Mouse (Mus musculus) lung, adult 2 months (tissue): ENCODE measurements around the gene Dtx3l. TPM values are rescaled to one million over a fixed set of nuclear protein-coding genes. Genes with fewer than 3 reads are reported as not detected.
"Not testable (repeated sequence)": the region's sequence is repeated elsewhere in the genome, so short reads cannot be mapped to it uniquely, and the experiment has no call there.

ENCODE experiments used
- DNase-seq: peaks from one replicate; pipeline ENCODE4 v3.0.0; 2022
- H3K4me1 ChIP-seq: fragments of 200-500 bp; 2 replicates; pipeline ENCODE4 v1.6.1; 2011; ENCODE audit warnings: low read length; ENCODE audit not compliant: control insufficient read depth, insufficient read depth
- H3K4me3 ChIP-seq: fragments of 200-500 bp; replicated peaks from 2 replicates; pipeline ENCODE3; 2011; ENCODE audit warnings: low read depth, mild to moderate bottlenecking, control low read depth, low read length; ENCODE audit errors: extremely low read depth
- CTCF ChIP-seq: fragments of 200-500 bp; IDR thresholded peaks from 2 replicates; pipeline ENCODE4 v1.5.1; 2011; ENCODE audit warnings: mild to moderate bottlenecking, low read length, control low read depth; ENCODE audit not compliant: insufficient read depth
- POLR2A ChIP-seq: fragments of 200-500 bp; IDR thresholded peaks from 2 replicates; pipeline ENCODE4 v1.6.1; 2011; ENCODE audit warnings: low read depth, mild to moderate bottlenecking, control low read depth, low read length, borderline replicate concordance; ENCODE audit errors: extremely low read depth
- WGBS: fragments of 180-500 bp; shearing (Covaris S2); methylation state at CpG from one replicate; pipeline ENCODE4 v1.1.7; 2018; 5-methylcytosine and 5-hydroxymethylcytosine counted together
- polyA plus RNA-seq: library from polyadenylated mRNA; depleted of rRNA; stranded (reverse); fragments of >200 nt; gene quantifications from 2 replicates; pipeline ENCODE4 v1.2.3, GENCODE M21; 2012

The Dtx3l gene
- polyA plus RNA-seq, 1 experiment: 7.8 TPM

GRCm38 (mm10) chr16:35968149-35968548 lies 29.2 kb upstream of the Dtx3l start:
- no peak for DNase-seq
- WGBS: 48% methylated on average over 2 of the region's 2 CpGs
- no peak for TF ChIP-seq CTCF
- no peak for TF ChIP-seq POLR2A

DNA sequence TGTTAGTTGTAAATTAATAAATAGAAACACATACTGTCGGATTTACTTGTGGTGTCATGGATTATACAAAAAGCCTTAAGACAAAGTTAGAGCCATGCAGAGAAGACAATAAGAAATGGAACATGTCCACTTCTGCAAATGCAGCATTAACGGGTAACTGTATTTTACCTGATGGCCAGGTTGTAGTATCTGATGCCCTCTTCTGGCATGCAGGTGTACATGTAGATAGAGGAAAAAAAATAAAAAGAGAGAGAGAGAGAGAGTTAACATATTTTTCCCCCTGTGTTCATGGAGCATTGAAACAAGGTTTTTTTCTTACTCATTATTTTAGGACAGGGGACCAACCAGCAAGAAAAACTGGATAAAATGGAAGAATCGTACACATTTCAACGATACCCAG lies 28.4 kb upstream of the Dtx3l start:
- no peak for DNase-seq
- Histone ChIP-seq H3K4me3 (no peak overlapping the region), H3K4me1 (no peaks in the 10 kb centered on the region)
- 89% methylated on average over 4 of the region's 4 CpGs for WGBS
- no peak for TF ChIP-seq POLR2A
- TF ChIP-seq CTCF: no peak

More at GRCm38 (mm10) chr16:35968149-35968548, 29.2 kb upstream of the Dtx3l start:
- H3K4me3 ChIP-seq: no peak overlapping the region
- no peaks in the 10 kb centered on the region for H3K4me1 ChIP-seq

DNA sequence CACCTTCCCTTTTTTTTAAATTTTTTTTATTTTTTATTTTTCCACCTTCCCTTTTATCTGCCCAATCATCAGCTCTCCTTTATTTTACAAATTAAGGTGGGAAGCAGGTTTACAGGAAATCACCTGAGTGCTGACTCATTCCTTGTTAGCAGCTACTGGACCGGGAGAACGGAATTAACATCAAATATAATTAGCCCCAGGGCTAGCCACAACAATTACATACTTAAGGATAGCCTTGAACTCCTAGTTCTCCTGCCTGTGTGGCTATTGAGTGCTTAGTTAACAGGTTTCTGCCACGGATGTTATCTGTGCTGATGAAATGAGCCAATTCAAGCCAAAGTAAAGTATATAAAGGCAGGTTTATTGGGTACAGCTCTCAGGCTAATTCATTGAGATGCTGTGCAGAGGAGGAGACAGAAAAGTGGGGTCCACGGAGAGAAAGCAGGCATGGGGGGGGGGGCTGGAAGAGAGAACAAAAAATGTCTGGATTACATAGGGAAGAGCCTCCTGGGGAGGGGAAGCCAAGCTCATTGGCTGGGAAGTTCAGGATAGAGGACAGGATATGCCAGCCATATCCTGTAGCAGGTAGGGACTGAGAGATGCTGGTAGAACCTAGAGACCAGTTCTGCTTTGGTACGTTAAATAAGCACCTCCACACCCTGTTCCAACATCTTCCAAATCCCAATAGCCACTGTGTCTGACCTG lies 27.6 kb upstream of the Dtx3l start:
- no peak for DNase-seq
- H3K4me1 ChIP-seq: no peaks in the 10 kb centered on the region
- WGBS: 65% methylated on average over 5 of the region's 5 CpGs
- no peak overlapping the region for H3K4me3 ChIP-seq
- TF ChIP-seq POLR2A (no peak), CTCF (no peak)

- H3K4me3 ChIP-seq, DNase-seq, H3K4me1 ChIP-seq: not testable (repeated sequence)
- 88% methylated on average over 4 of the region's 4 CpGs for WGBS
Measured at GRCm38 (mm10) chr16:35965991-35966390, 27.0 kb upstream of the Dtx3l start.

- TF ChIP-seq CTCF: no peak
- no peak for TF ChIP-seq POLR2A
- H3K4me3 ChIP-seq: no peak overlapping the region
- 81% methylated on average over 5 of the region's 5 CpGs for WGBS
- no peak for DNase-seq
- H3K4me1 ChIP-seq: no peaks in the 10 kb centered on the region
Measured at GRCm38 (mm10) chr16:35952628-35953130, 13.7 kb upstream of the Dtx3l start.

- no peak for DNase-seq
- Histone ChIP-seq H3K4me1 (no peaks in the 10 kb centered on the region), H3K4me3 (no peak overlapping the region)
- 91% methylated on average over 3 of the region's 3 CpGs for WGBS
- TF ChIP-seq POLR2A (no peak), CTCF (no peak)
Measured at GRCm38 (mm10) chr16:35951216-35951615, 12.3 kb upstream of the Dtx3l start.

GRCm38 (mm10) chr16:35949264-35949663 lies 10.3 kb upstream of the Dtx3l start:
- Histone ChIP-seq H3K4me1 (no peaks in the 10 kb centered on the region), H3K4me3 (no peak overlapping the region)
- no peak for DNase-seq
- TF ChIP-seq CTCF (no peak), POLR2A (no peak)
- 59% methylated on average over 5 of the region's 5 CpGs for WGBS

GRCm38 (mm10) chr16:35941382-35941781 lies 2.4 kb upstream of the Dtx3l start:
- DNase-seq: peak; percentile 13

GRCm38 (mm10) chr16:35939690-35940089 lies 739 bp upstream of the Dtx3l start:
- Histone ChIP-seq H3K4me3 (peak overlapping the region; percentile 93), H3K4me1 (peaks cover 2% of the 10 kb centered on the region; the same call in 1 of the 2 replicates)
- WGBS: 1% methylated on average over 9 of the region's 9 CpGs
- peak; percentile 81 for DNase-seq
- TF ChIP-seq CTCF (peak; percentile 76), POLR2A (peak; percentile 69; the same call in 1 of the 2 replicates)

More at GRCm38 (mm10) chr16:35941382-35941781, 2.4 kb upstream of the Dtx3l start:
- WGBS: 84% methylated on average over 7 of the region's 7 CpGs
- no peak overlapping the region for H3K4me3 ChIP-seq
- peak; percentile 49 for TF ChIP-seq CTCF
- TF ChIP-seq POLR2A: no peak
- peaks cover 2% of the 10 kb centered on the region; the same call in 1 of the 2 replicates for H3K4me1 ChIP-seq

- Histone ChIP-seq H3K4me3 (peak overlapping the region; percentile 93), H3K4me1 (peaks cover 2% of the 10 kb centered on the region; the same call in 1 of the 2 replicates)
- WGBS: 2% methylated on average over 6 of the region's 6 CpGs
- TF ChIP-seq POLR2A (no peak), CTCF (no peak)
- peak; percentile 42 for DNase-seq
Measured at GRCm38 (mm10) chr16:35939261-35939660, 310 bp upstream of the Dtx3l start.
